8 mouse cellular contexts compared by ENCODE assay signal in genomic region chr8:121573275-121573674, GRCm38 (mm10). TPM values are rescaled to one million over a fixed set of nuclear protein-coding genes. Genes with fewer than 3 reads are reported as not detected.
DNase-seq lines count a peak whose midpoint lies in the region; ATAC-seq lines count a peak whose summit lies in the region.

No protein-coding gene starts in this region.

- DNase-seq in layer of hippocampus, adult 9-11 months, result peak; percentile 61
- DNase-seq in layer of hippocampus, postnatal 14 days (ENCODE audit: low spot score in 2 of 2), result no peak
- peak; percentile 93 for DNase-seq in adrenal gland, adult 2 months
- DNase-seq in gastrocnemius, postnatal 14 days, result peak; percentile 82
- DNase-seq in kidney, postnatal 14 days, result peak; percentile 52
- no peak for DNase-seq in left cerebral cortex, adult 9 months (ENCODE audit: low spot score in 2 of 2)
- no peak for DNase-seq in layer of hippocampus, adult 9-10 months (ENCODE audit: low spot score)

- ATAC-seq in megakaryocyte-erythroid progenitor cell, adult 5-6 weeks (replicated peaks; ENCODE audit: low FRiP score, low TSS enrichment, poor library complexity, severe bottlenecking), result peak; percentile 88

- intact Hi-C loops in gastrocnemius, postnatal 14 days (cut with DNase I; ENCODE audit: low total_unique reads), result no loop called here

RNA-seq across cellular contexts. Expression of gene Fbxo31, which starts 5.3 kb away (rescaled TPM):
- 10 to 100 TPM; 81.3 to 98.2 TPM for total RNA-seq in layer of hippocampus, postnatal 14 days (2021)
- 10 to 100 TPM; 35.1 to 40.0 TPM for total RNA-seq in adrenal gland, adult 2 months (2021)
- polyA plus RNA-seq in adrenal gland, adult 2 months (2012; rRNA removed), result 61.4 and 73.9 TPM in 2 replicates
- total RNA-seq in gastrocnemius, postnatal 14 days (2021), result 10 to 100 TPM; 75.2 to 89.8 TPM
- 16.1 and 28.2 TPM in 2 replicates for total RNA-seq in megakaryocyte-erythroid progenitor cell, adult 5-6 weeks (2014; fragmentation: Nextera tagmentation)
- total RNA-seq in megakaryocyte-erythroid progenitor cell, adult 5-6 weeks (2017), result 7.8 and 9.5 TPM in 2 replicates

RNA-seq across cellular contexts. Expression of gene Map1lc3b, which starts 16.9 kb away (rescaled TPM):
- total RNA-seq in layer of hippocampus, postnatal 14 days (2021), result 100 to 1,000 TPM; 172 to 184 TPM
- total RNA-seq in adrenal gland, adult 2 months (2021), result 100 to 1,000 TPM; 169 to 183 TPM
- 92.0 and 145 TPM in 2 replicates for polyA plus RNA-seq in adrenal gland, adult 2 months (2012; rRNA removed)
- total RNA-seq in gastrocnemius, postnatal 14 days (2021), result 100 to 1,000 TPM; 102 to 136 TPM
- 59.8 and 72.6 TPM in 2 replicates for total RNA-seq in megakaryocyte-erythroid progenitor cell, adult 5-6 weeks (2014; fragmentation: Nextera tagmentation)
- total RNA-seq in megakaryocyte-erythroid progenitor cell, adult 5-6 weeks (2017), result 49.2 and 80.3 TPM in 2 replicates

RNA-seq across cellular contexts. Expression of gene 1700018B08Rik, which starts 29.2 kb away (rescaled TPM):
- not detected for total RNA-seq in layer of hippocampus, postnatal 14 days (2021)
- not detected for total RNA-seq in adrenal gland, adult 2 months (2021)
- polyA plus RNA-seq in adrenal gland, adult 2 months (2012; rRNA removed), result not detected in 2 replicates
- total RNA-seq in gastrocnemius, postnatal 14 days (2021), result not detected
- total RNA-seq in megakaryocyte-erythroid progenitor cell, adult 5-6 weeks (2014; fragmentation: Nextera tagmentation), result not detected in 2 replicates
- total RNA-seq in megakaryocyte-erythroid progenitor cell, adult 5-6 weeks (2017), result not detected in 2 replicates

Comparison
In these comparisons a context has a peak if more than half of its experiments do, and no peak if none do; other contexts are left out.
1. DNase-seq: peak in layer of hippocampus, adult 9-11 months (single experiment), adrenal gland, adult 2 months (single experiment), gastrocnemius, postnatal 14 days (single experiment) and kidney, postnatal 14 days (single experiment); none in layer of hippocampus, postnatal 14 days (0 of 2), left cerebral cortex, adult 9 months (0 of 2) and layer of hippocampus, adult 9-10 months (single experiment).